Mouse (Mus musculus): ENCODE data around the gene Rpl10.
A peak's percentile ranks its signal among the peaks of the same experiment; 100 is the strongest.

The Rpl10 gene

GRCm38 (mm10) chrX:74281041-74281731, 10.6 kb downstream of the Rpl10 start:
- no peak for DNase-seq (ENCODE audit: low spot score in 2 of 2)

GRCm38 (mm10) chrX:74281732-74282394, 11.3 kb downstream of the Rpl10 start, which contains the start of the genes Taz and Dnase1l1:
Taz (plus strand) TSS chrX:74281912.
Dnase1l1 (minus strand) TSS chrX:74282337.
- peak in 1 of 2 experiments; percentile 18 for DNase-seq (ENCODE audit: low spot score in 2 of 2)

GRCm38 (mm10) chrX:74282395-74283091, 11.9 kb downstream of the Rpl10 start:
- peak; percentile 76 to 81 for DNase-seq (ENCODE audit: low spot score in 2 of 2)

GRCm38 (mm10) chrX:74283092-74283437, 12.5 kb downstream of the Rpl10 start:
- DNase-seq (ENCODE audit: low spot score in 2 of 2): no peak

GRCm38 (mm10) chrX:74293431-74293830, 22.8 kb downstream of the Rpl10 start:
- no peak for DNase-seq (ENCODE audit: low spot score in 2 of 2)

GRCm38 (mm10) chrX:74296538-74297448, 26.2 kb downstream of the Rpl10 start, which contains the start of gene Atp6ap1:
Atp6ap1 (plus strand) TSS chrX:74297097.
- peak; percentile 91 to 95 for DNase-seq (ENCODE audit: low spot score in 2 of 2)

- no peak for DNase-seq (ENCODE audit: low spot score in 2 of 2)
Measured at GRCm38 (mm10) chrX:74298348-74298747, 27.7 kb downstream of the Rpl10 start.

- no peak for DNase-seq (ENCODE audit: low spot score in 2 of 2)
Measured at GRCm38 (mm10) chrX:74299721-74300120, 29.1 kb downstream of the Rpl10 start.

- DNase-seq (ENCODE audit: low spot score in 2 of 2): peak; percentile 59 to 61
Measured at GRCm38 (mm10) chrX:74304867-74305700, 34.5 kb downstream of the Rpl10 start, which contains the start of gene Gdi1. Gdi1 (plus strand) TSS chrX:74304998.

- peak; percentile 84 for DNase-seq (ENCODE audit: low spot score in 2 of 2)
Measured at GRCm38 (mm10) chrX:74312540-74313464, 42.2 kb downstream of the Rpl10 start, which contains the start of gene Fam50a. Fam50a (plus strand) TSS chrX:74313033.
